Comparison of ENCODE assay signal across 17 mouse cellular contexts in genomic region chr12:26387523-26387922, GRCm38 (mm10). TPM values are rescaled to one million over a fixed set of nuclear protein-coding genes. Genes with fewer than 3 reads are reported as not detected.
DNase-seq lines count a peak whose midpoint lies in the region; TF ChIP-seq lines count a peak whose summit lies in the region.
"Had no signal": no experiment of that assay in that cellular context is flagged by ENCODE, and none has a peak within 500 bp of the region (broad histone marks: within the 10 kb centered on the region; RNA-seq: fewer than 3 reads in every experiment).

No protein-coding gene starts in this region.

- H3K27ac ChIP-seq in liver, adult 2 months (replicated peaks; ENCODE audit: insufficient read depth, low read depth, low read length): no peak overlapping the region
- H3K27ac ChIP-seq: embryonic facial prominence, embryonic 15.5 days; hindbrain, embryonic 10.5 days; liver, embryonic 12.5 days; macrophage had no signal

- no peak for TF ChIP-seq POLR2A in liver, adult 2 months (IDR thresholded peaks at IDR 0.05; ENCODE audit: extremely low read depth, insufficient read depth, low read length)

- no peak overlapping the region for H3K9ac ChIP-seq in liver, adult 2 months (ENCODE audit: low read depth, low read length)
- H3K9ac ChIP-seq: embryonic facial prominence, embryonic 15.5 days; liver, embryonic 12.5 days had no signal

- H3K79me2 ChIP-seq in liver, adult 2 months (ENCODE audit: control insufficient read depth, insufficient read depth, low read length): no peaks in the 10 kb centered on the region

- no peaks in the 10 kb centered on the region for H3K27me3 ChIP-seq in liver, adult 2 months (ENCODE audit: control insufficient read depth, insufficient read depth, low read length)
- H3K27me3 ChIP-seq: embryonic facial prominence, embryonic 15.5 days; liver, embryonic 12.5 days; Patski had no signal

- DNase-seq in cerebellum, adult 9-11 months: peak; percentile 65
- no peak for DNase-seq in cerebellum, adult 11 months
- DNase-seq in liver, adult 2 months (ENCODE audit: extremely low read depth, low read depth, low spot score): peak; percentile 87
- DNase-seq in liver (no peak), 3T3-L1 (ENCODE audit: low read depth, low spot score) (peak; percentile 22), adipocyte (ENCODE audit: low spot score) (peak; percentile 47), MN1 (ENCODE audit: low spot score) (no peak)
- DNase-seq: embryo, embryonic 11 days; gastrocnemius, postnatal 25 days; kidney, postnatal 14 days; retina, postnatal 1 day; right cerebral cortex, postnatal 4 days had no signal

- no peaks in the 10 kb centered on the region for H3K36me3 ChIP-seq in liver, adult 2 months (ENCODE audit: control insufficient read depth, insufficient read depth, low read length)
- H3K36me3 ChIP-seq: liver, embryonic 12.5 days had no signal

- no peak overlapping the region for H3K4me3 ChIP-seq in liver, adult 2 months (ENCODE audit: insufficient read depth, low read depth, low read length)
- H3K4me3 ChIP-seq: embryonic facial prominence, embryonic 15.5 days; hindbrain, embryonic 10.5 days; liver, embryonic 12.5 days had no signal

- WGBS in liver, adult 2 months: 16% methylated on average over 6 of the region's 6 CpGs

- no peak for TF ChIP-seq CTCF in liver, adult 2 months (IDR thresholded peaks at IDR 0.05; ENCODE audit: low read depth, low read length)

- peaks cover 11% of the 10 kb centered on the region for H3K4me1 ChIP-seq in liver, adult 2 months (ENCODE audit: control insufficient read depth, insufficient read depth, low read length)
- H3K4me1 ChIP-seq: hindbrain, embryonic 10.5 days; liver, embryonic 12.5 days had no signal

RNA-seq across cellular contexts. Expression of gene Rnf144a, which starts 27.5 kb away (rescaled TPM):
- 2.0 and 3.3 TPM in 2 replicates for total RNA-seq in liver, adult 2 months (2014; rRNA removed)
- polyA plus RNA-seq in liver, adult 2 months (2012; rRNA removed): 2.3 and 2.8 TPM in 2 replicates

Comparison
In these comparisons a context has a peak if more than half of its experiments do, and no peak if none do; other contexts are left out.
1. DNase-seq: peak in cerebellum, adult 9-11 months (single experiment), liver, adult 2 months (single experiment), 3T3-L1 (single experiment) and adipocyte (single experiment); none in cerebellum, adult 11 months (single experiment), liver (single experiment) and MN1 (single experiment).